Mouse (Mus musculus): Measurements from ENCODE around the gene Tsc22d4. TPM values are rescaled to one million over a fixed set of nuclear protein-coding genes. Genes with fewer than 3 reads are reported as not detected.
"Not testable (repeated sequence)": the region's sequence is repeated elsewhere in the genome, so short reads cannot be mapped to it uniquely, and the experiment has no call there.

Tsc22d4 gene
- total RNA-seq, 2 experiments from 2014 or later: 61.6 to 71.9 TPM

- intact Hi-C loops (cut with DNase I): loop anchor here (5.0 to 10.0 kb wide), 2 partner anchors 84 to 386 kb away; partner anchors contain the start of gene Ephb4
- peak; percentile 85 for DNase-seq
These were observed 4.3 kb upstream of the Tsc22d4 start, which contains the start of gene Nyap1 for GRCm38 (mm10) chr5:137741023-137741931. Gene Nyap1 (minus strand): TSS chr5:137741607.

GRCm38 (mm10) chr5:137742048-137742447 is 3.5 kb upstream of the Tsc22d4 start:
- intact Hi-C loops (cut with DNase I): loop anchor here (5.0 to 10.0 kb wide), 2 partner anchors 85 to 387 kb away; partner anchors contain the start of gene Ephb4
- DNase-seq: no peak

- DNase-seq: no peak
- intact Hi-C loops (cut with DNase I): loop anchor here (5.0 to 10.0 kb wide), 2 partner anchors 86 to 388 kb away; partner anchors contain the start of gene Ephb4
These were observed 2.7 kb upstream of the Tsc22d4 start for GRCm38 (mm10) chr5:137742836-137743235.

GRCm38 (mm10) chr5:137744197-137744596 is 1.3 kb upstream of the Tsc22d4 start:
- intact Hi-C loops (cut with DNase I): loop anchor here (5.0 to 10.0 kb wide), 2 partner anchors 87 to 389 kb away; partner anchors contain the start of gene Ephb4
- DNase-seq: no peak

GRCm38 (mm10) chr5:137746282-137746850 is 836 bp downstream of the Tsc22d4 start:
- peak; percentile 70 for DNase-seq

GRCm38 (mm10) chr5:137746851-137747325 is 1.4 kb downstream of the Tsc22d4 start:
- DNase-seq: no peak
- intact Hi-C loops (cut with DNase I): loop anchor here (10.0 kb wide), 1 partner anchor 392 kb away; the partner anchor contains the start of gene Ephb4

More at GRCm38 (mm10) chr5:137746282-137746850, 836 bp downstream of the Tsc22d4 start:
- intact Hi-C loops (cut with DNase I): loop anchor here (10.0 kb wide), 1 partner anchor 392 kb away; the partner anchor contains the start of gene Ephb4

- intact Hi-C loops (cut with DNase I): loop anchor here (10.0 kb wide), 1 partner anchor 393 kb away; the partner anchor contains the start of gene Ephb4
- DNase-seq: peak; percentile 66
These were observed 1.9 kb downstream of the Tsc22d4 start for GRCm38 (mm10) chr5:137747326-137747961.

- intact Hi-C loops (cut with DNase I): loop anchor here (10.0 kb wide), 1 partner anchor 393 kb away; the partner anchor contains the start of gene Ephb4
These were observed 2.7 kb downstream of the Tsc22d4 start for GRCm38 (mm10) chr5:137748130-137748770.

GRCm38 (mm10) chr5:137749196-137749836 is 3.8 kb downstream of the Tsc22d4 start:
- DNase-seq: no peak
- intact Hi-C loops (cut with DNase I): loop anchor here (10.0 kb wide), 1 partner anchor 395 kb away; the partner anchor contains the start of gene Ephb4

More at GRCm38 (mm10) chr5:137748130-137748770, 2.7 kb downstream of the Tsc22d4 start:
- DNase-seq: no peak

GRCm38 (mm10) chr5:137750212-137750611 is 4.7 kb downstream of the Tsc22d4 start:
- intact Hi-C loops (cut with DNase I); DNase-seq: not testable (repeated sequence)

GRCm38 (mm10) chr5:137751221-137751887 is 5.8 kb downstream of the Tsc22d4 start:
- DNase-seq: no peak
- intact Hi-C loops (cut with DNase I): no loop called here

- intact Hi-C loops (cut with DNase I): no loop called here
These were observed 6.5 kb downstream of the Tsc22d4 start for GRCm38 (mm10) chr5:137751988-137752387.

GRCm38 (mm10) chr5:137753111-137753832 is 7.7 kb downstream of the Tsc22d4 start:
- intact Hi-C loops (cut with DNase I): no loop called here

More at GRCm38 (mm10) chr5:137751988-137752387, 6.5 kb downstream of the Tsc22d4 start:
- no peak for DNase-seq

GRCm38 (mm10) chr5:137755425-137755824 is 9.9 kb downstream of the Tsc22d4 start:
- intact Hi-C loops (cut with DNase I): loop anchor here (5.0 kb wide), 1 partner anchor 98 kb away; no protein-coding TSS in a partner anchor
- DNase-seq: no peak

More at GRCm38 (mm10) chr5:137753111-137753832, 7.7 kb downstream of the Tsc22d4 start:
- DNase-seq: no peak

GRCm38 (mm10) chr5:137756106-137756505 is 10.6 kb downstream of the Tsc22d4 start:
- intact Hi-C loops (cut with DNase I): loop anchor here (5.0 kb wide), 1 partner anchor 99 kb away; no protein-coding TSS in a partner anchor

GRCm38 (mm10) chr5:137756882-137757661 is 11.5 kb downstream of the Tsc22d4 start:
- intact Hi-C loops (cut with DNase I): loop anchor here (5.0 kb wide), 1 partner anchor 100 kb away; no protein-coding TSS in a partner anchor
- peak; percentile 91 for DNase-seq

More at GRCm38 (mm10) chr5:137756106-137756505, 10.6 kb downstream of the Tsc22d4 start:
- no peak for DNase-seq

GRCm38 (mm10) chr5:137757887-137758286 is 12.4 kb downstream of the Tsc22d4 start:
- intact Hi-C loops (cut with DNase I): loop anchor here (5.0 kb wide), 1 partner anchor 101 kb away; no protein-coding TSS in a partner anchor
- DNase-seq: peak; percentile 87

Measured in left cerebral cortex, postnatal 4 days (tissue).